Mouse (Mus musculus): Measurements from ENCODE around the gene Hcrt. TPM values are rescaled to one million over a fixed set of nuclear protein-coding genes. Genes with fewer than 3 reads are reported as not detected.

Hcrt gene
- polyA plus RNA-seq, 1 experiment: 0.45 TPM

GRCm38 (mm10) chr11:100730477-100731205 is 32.1 kb downstream of the Hcrt start:
- no peak for DNase-seq (ENCODE audit: low read depth)
- TF ChIP-seq POLR2A (IDR thresholded peaks at IDR 0.05; ENCODE audit: borderline replicate concordance, extremely low read depth, insufficient read depth, insufficient read length, poor library complexity, severe bottlenecking) (no peak), CTCF (IDR thresholded peaks at IDR 0.05; ENCODE audit: borderline replicate concordance, extremely low read depth, insufficient read depth, insufficient read length) (no peak)

- DNase-seq (ENCODE audit: low read depth): no peak
- TF ChIP-seq CTCF (IDR thresholded peaks at IDR 0.05; ENCODE audit: borderline replicate concordance, extremely low read depth, insufficient read depth, insufficient read length) (no peak), POLR2A (IDR thresholded peaks at IDR 0.05; ENCODE audit: borderline replicate concordance, extremely low read depth, insufficient read depth, insufficient read length, poor library complexity, severe bottlenecking) (no peak)
Observed at GRCm38 (mm10) chr11:100729976-100730375, 32.8 kb downstream of the Hcrt start.

GRCm38 (mm10) chr11:100728601-100729000 is 34.1 kb downstream of the Hcrt start:
- DNase-seq (ENCODE audit: low read depth): no peak
- TF ChIP-seq CTCF (IDR thresholded peaks at IDR 0.05; ENCODE audit: borderline replicate concordance, extremely low read depth, insufficient read depth, insufficient read length) (no peak), POLR2A (IDR thresholded peaks at IDR 0.05; ENCODE audit: borderline replicate concordance, extremely low read depth, insufficient read depth, insufficient read length, poor library complexity, severe bottlenecking) (no peak)

- TF ChIP-seq CTCF (IDR thresholded peaks at IDR 0.05; ENCODE audit: borderline replicate concordance, extremely low read depth, insufficient read depth, insufficient read length): no peak
- TF ChIP-seq POLR2A (IDR thresholded peaks at IDR 0.05; ENCODE audit: borderline replicate concordance, extremely low read depth, insufficient read depth, insufficient read length, poor library complexity, severe bottlenecking): no peak
- no peak for DNase-seq (ENCODE audit: low read depth)
Observed at GRCm38 (mm10) chr11:100727201-100727600, 35.5 kb downstream of the Hcrt start.

GRCm38 (mm10) chr11:100724919-100725512 is 37.7 kb downstream of the Hcrt start:
- no peak for DNase-seq (ENCODE audit: low read depth)
- no peak for TF ChIP-seq POLR2A (IDR thresholded peaks at IDR 0.05; ENCODE audit: borderline replicate concordance, extremely low read depth, insufficient read depth, insufficient read length, poor library complexity, severe bottlenecking)
- TF ChIP-seq CTCF (IDR thresholded peaks at IDR 0.05; ENCODE audit: borderline replicate concordance, extremely low read depth, insufficient read depth, insufficient read length): no peak

- no peak for DNase-seq (ENCODE audit: low read depth)
- TF ChIP-seq CTCF (IDR thresholded peaks at IDR 0.05; ENCODE audit: borderline replicate concordance, extremely low read depth, insufficient read depth, insufficient read length) (no peak), POLR2A (IDR thresholded peaks at IDR 0.05; ENCODE audit: borderline replicate concordance, extremely low read depth, insufficient read depth, insufficient read length, poor library complexity, severe bottlenecking) (no peak)
Observed at GRCm38 (mm10) chr11:100722493-100723028, 40.2 kb downstream of the Hcrt start.

- no peak for DNase-seq (ENCODE audit: low read depth)
- TF ChIP-seq POLR2A (IDR thresholded peaks at IDR 0.05; ENCODE audit: borderline replicate concordance, extremely low read depth, insufficient read depth, insufficient read length, poor library complexity, severe bottlenecking): no peak
- TF ChIP-seq CTCF (IDR thresholded peaks at IDR 0.05; ENCODE audit: borderline replicate concordance, extremely low read depth, insufficient read depth, insufficient read length): no peak
Observed at GRCm38 (mm10) chr11:100721776-100722492, 40.8 kb downstream of the Hcrt start.

GRCm38 (mm10) chr11:100721254-100721653 is 41.5 kb downstream of the Hcrt start:
- TF ChIP-seq POLR2A (IDR thresholded peaks at IDR 0.05; ENCODE audit: borderline replicate concordance, extremely low read depth, insufficient read depth, insufficient read length, poor library complexity, severe bottlenecking) (no peak), CTCF (IDR thresholded peaks at IDR 0.05; ENCODE audit: borderline replicate concordance, extremely low read depth, insufficient read depth, insufficient read length) (no peak)
- no peak for DNase-seq (ENCODE audit: low read depth)

- no peak for DNase-seq (ENCODE audit: low read depth)
- no peak for TF ChIP-seq CTCF (IDR thresholded peaks at IDR 0.05; ENCODE audit: borderline replicate concordance, extremely low read depth, insufficient read depth, insufficient read length)
- no peak for TF ChIP-seq POLR2A (IDR thresholded peaks at IDR 0.05; ENCODE audit: borderline replicate concordance, extremely low read depth, insufficient read depth, insufficient read length, poor library complexity, severe bottlenecking)
Observed at GRCm38 (mm10) chr11:100720345-100720744, 42.4 kb downstream of the Hcrt start.

- TF ChIP-seq POLR2A (IDR thresholded peaks at IDR 0.05; ENCODE audit: borderline replicate concordance, extremely low read depth, insufficient read depth, insufficient read length, poor library complexity, severe bottlenecking) (no peak), CTCF (IDR thresholded peaks at IDR 0.05; ENCODE audit: borderline replicate concordance, extremely low read depth, insufficient read depth, insufficient read length) (no peak)
- no peak for DNase-seq (ENCODE audit: low read depth)
Observed at GRCm38 (mm10) chr11:100719893-100720292, 42.8 kb downstream of the Hcrt start.

GRCm38 (mm10) chr11:100719312-100719711 is 43.4 kb downstream of the Hcrt start:
- no peak for DNase-seq (ENCODE audit: low read depth)
- TF ChIP-seq CTCF (IDR thresholded peaks at IDR 0.05; ENCODE audit: borderline replicate concordance, extremely low read depth, insufficient read depth, insufficient read length) (no peak), POLR2A (IDR thresholded peaks at IDR 0.05; ENCODE audit: borderline replicate concordance, extremely low read depth, insufficient read depth, insufficient read length, poor library complexity, severe bottlenecking) (no peak)
